Mouse (Mus musculus) liver, postnatal 0 days (tissue): ENCODE results near the gene Itpk1.

Experiments used
- CTCF ChIP-seq: sonication (generic); IDR thresholded peaks from 2 replicates; pipeline ENCODE4 v1.5.1; 2016; ENCODE audit warnings: antibody characterized with exemption, low read depth
- EP300 ChIP-seq: IDR thresholded peaks from 2 replicates; pipeline ENCODE4 v1.6.1; 2016; ENCODE audit warnings: antibody characterized with exemption, low read depth, mild to moderate bottlenecking

DNA sequence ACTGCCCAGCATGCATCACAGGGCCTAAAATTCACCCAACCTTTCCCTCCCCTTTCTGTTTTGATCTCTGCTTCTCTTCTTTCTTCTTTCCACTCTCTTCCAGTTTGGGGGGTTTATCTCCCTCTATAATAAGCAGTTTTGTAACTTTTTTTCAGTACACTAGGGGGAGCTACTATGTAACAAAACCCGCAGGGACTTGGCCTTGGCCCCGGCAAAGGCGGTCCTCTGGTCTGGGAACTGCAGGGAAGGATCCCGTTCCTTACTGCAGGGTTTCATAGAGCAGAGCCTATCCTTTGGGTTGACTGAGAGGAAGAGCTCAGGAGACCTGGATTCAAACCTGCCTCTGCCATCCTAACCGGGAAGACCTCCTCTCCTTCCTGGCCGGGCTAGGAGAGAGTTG lies 180.0 kb downstream of the Itpk1 start:
- peak; percentile 37 for TF ChIP-seq CTCF
- TF ChIP-seq EP300: no peak
